Mouse (Mus musculus) ZHBTc4 (cell line): Measurements from ENCODE around the gene Ccnk.

Experiments
- DNase-seq: peaks from one replicate; pipeline ENCODE4 v3.0.0-alpha.2; 2011; ENCODE audit warnings: low read depth, low spot score

Gene Ccnk

GRCm38 (mm10) chr12:108245579-108245978, 66.2 kb downstream of the Ccnk start:
- DNase-seq, result peak; percentile 35

DNA sequence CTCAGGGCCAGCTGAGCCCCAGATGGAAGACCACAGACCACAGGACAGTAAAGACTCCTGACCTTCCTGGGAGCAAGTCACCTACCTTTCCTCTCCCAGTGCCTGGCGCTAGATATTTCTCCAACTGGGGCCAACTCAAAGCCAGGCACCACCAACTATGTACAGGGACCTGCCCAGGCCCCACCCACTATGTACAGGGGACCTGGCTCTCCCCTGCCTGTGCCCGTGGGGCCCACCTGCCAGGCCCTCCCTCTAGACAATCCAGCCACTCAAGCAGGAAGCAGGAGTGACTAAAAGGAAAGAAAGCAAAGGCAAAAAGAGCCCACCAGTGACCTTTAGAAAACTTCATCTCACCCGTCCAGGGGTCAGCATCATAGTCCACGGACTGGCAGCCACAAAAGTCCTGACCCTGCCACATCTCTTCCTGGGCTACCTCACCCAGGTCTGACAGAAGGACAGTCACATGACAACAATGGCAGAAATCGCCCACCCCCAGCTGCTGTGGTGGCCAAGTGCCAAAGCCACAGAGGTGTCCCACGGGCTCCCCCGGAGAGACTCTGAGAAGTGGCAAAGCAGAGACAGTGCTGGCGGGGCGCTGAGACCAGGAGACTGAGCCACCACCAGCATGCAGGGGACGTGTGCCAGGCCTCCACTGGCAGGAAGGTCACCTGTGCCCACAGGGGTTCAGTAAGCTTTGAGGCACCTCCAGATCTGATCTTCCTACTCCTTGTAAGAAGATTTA, 67.6 kb downstream of the Ccnk start:
- DNase-seq, result no peak

DNA sequence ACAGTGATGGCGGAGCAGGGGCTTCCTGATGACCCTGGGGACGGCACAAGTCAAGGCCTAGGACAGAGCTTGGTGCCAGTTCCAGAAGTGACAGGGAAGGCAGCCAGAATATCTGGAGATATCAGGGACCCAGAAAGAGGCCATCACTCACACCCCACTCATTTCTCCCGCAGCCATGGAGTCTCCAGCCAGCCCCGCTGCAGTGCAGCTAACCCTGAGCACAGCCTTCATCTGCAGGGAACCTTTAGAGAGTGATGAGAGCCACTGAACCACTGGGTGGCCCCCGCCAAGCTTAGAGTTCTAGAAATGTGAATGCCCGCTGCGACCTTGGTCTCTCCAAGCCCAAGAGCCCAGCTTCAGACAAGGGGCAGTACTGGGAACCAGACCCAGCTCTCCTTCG, 69.6 kb downstream of the Ccnk start:
- DNase-seq, result no peak

- DNase-seq, result no peak
These were observed 70.1 kb downstream of the Ccnk start for GRCm38 (mm10) chr12:108249522-108249921.

DNA sequence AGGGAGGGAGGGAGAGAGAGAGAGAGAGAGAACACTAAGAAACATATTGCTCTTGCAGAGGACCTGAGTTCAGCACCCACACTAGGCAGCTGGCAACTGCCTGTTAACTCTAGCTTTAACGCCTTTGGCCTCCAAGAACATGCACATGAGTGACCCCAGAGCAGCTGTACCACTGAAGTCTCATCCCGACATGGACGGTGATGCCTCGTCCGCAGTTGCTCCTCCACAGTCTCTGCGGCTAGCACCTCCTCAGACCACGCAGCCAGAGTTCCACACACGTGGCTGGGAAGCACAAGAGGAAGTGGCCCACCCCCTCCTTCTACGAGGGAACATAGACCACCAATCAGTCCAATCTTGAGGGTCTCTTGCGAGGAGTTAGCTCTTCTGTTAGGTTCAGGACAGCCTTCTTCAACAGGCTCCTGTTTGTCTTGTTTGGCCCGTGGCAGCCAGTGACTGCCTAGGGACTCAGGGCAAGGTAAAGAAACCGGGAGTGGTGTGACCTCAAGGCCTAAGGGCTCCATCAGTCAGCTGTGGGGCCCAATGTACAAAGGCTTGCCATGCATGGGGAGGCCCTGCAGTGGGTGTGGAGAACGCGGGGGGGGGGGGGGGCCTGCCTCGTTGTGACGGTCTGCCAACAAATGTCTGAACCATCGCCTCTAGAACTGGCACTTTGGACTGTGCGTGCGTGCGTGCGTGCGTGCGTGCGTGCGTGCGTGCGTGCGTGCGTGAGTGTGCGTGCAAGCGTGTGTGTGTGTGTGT, 71.8 kb downstream of the Ccnk start:
- peak; percentile 34 for DNase-seq

GRCm38 (mm10) chr12:108251825-108252542, 72.6 kb downstream of the Ccnk start:
- DNase-seq, result no peak
